Mouse (Mus musculus) C2C12 (cell line): ENCODE data around the gene Bcl11b. TPM values are rescaled to one million over a fixed set of nuclear protein-coding genes. Genes with fewer than 3 reads are reported as not detected.

Source experiments
- H3K27me3 ChIP-seq: one replicate; pipeline ENCODE4 v1.6.1; 2011; ENCODE audit not compliant: control insufficient read depth, insufficient read depth, insufficient read length
- H3K36me3 ChIP-seq: one replicate; pipeline ENCODE4 v1.6.1; 2011; ENCODE audit not compliant: control insufficient read depth, insufficient read depth
- H3K4me3 ChIP-seq: one replicate; pipeline ENCODE4 v1.5.1; 2011; ENCODE audit warnings: mild to moderate bottlenecking, control low read depth; ENCODE audit not compliant: poor library complexity, insufficient read depth, severe bottlenecking
- H3K79me2 ChIP-seq: one replicate; pipeline ENCODE4 v1.6.1; 2011; ENCODE audit not compliant: control insufficient read depth, insufficient read depth
- H3K79me3 ChIP-seq: one replicate; pipeline ENCODE4 v1.6.1; 2011; ENCODE audit warnings: low read depth, control low read depth
- H3ac ChIP-seq: one replicate; pipeline ENCODE3; 2011; ENCODE audit warnings: low read depth; ENCODE audit not compliant: control insufficient read depth, insufficient read length
- CEBPB ChIP-seq: IDR thresholded peaks from one replicate; pipeline ENCODE4 v1.6.1; 2011; ENCODE audit warnings: low read depth, mild to moderate bottlenecking, control low read depth, moderate library complexity
- CTCF ChIP-seq: IDR thresholded peaks from one replicate; pipeline ENCODE4 v1.5.1; 2011; ENCODE audit not compliant: control insufficient read depth, insufficient read depth, insufficient read length
- FOSL1 ChIP-seq: IDR thresholded peaks from one replicate; pipeline ENCODE4 v1.8.0; 2011; ENCODE audit warnings: mild to moderate bottlenecking, low read length; ENCODE audit not compliant: poor library complexity, insufficient read depth, severe bottlenecking
- MAX ChIP-seq: IDR thresholded peaks from one replicate; pipeline ENCODE4 v1.6.1; 2011; ENCODE audit warnings: mild to moderate bottlenecking, control low read depth
- MYOD1 ChIP-seq: IDR thresholded peaks from one replicate; pipeline ENCODE4 v1.6.1; 2011; ENCODE audit warnings: low read depth; ENCODE audit not compliant: control insufficient read depth, insufficient read length
- MYOG ChIP-seq: IDR thresholded peaks from one replicate; pipeline ENCODE4 v1.6.1; 2011; ENCODE audit not compliant: control insufficient read depth, insufficient read length; ENCODE audit errors: extremely low read depth
- USF1 ChIP-seq: IDR thresholded peaks from one replicate; pipeline ENCODE4 v1.6.1; 2011; ENCODE audit warnings: low read depth, mild to moderate bottlenecking, control low read depth, moderate library complexity
- polyA plus RNA-seq: library from polyadenylated mRNA; unstranded; fragments of >200 nt; fragmentation: generic; extraction: Trizol; gene quantifications from one replicate; pipeline ENCODE4 v1.2.1, GENCODE M21; 2012; ENCODE audit warnings: missing spikeins

The Bcl11b gene
- polyA plus RNA-seq, 1 experiment = not detected

- Histone ChIP-seq H3K4me3 (no peak overlapping the region), H3K27me3 (peaks cover 59% of the 10 kb centered on the region), H3ac (no peak overlapping the region), H3K79me2 (no peaks in the 10 kb centered on the region), H3K79me3 (no peaks in the 10 kb centered on the region), H3K36me3 (no peaks in the 10 kb centered on the region)
- TF ChIP-seq MAX (no peak), FOSL1 (no peak), CTCF (no peak), MYOD1 (no peak), MYOG (no peak), CEBPB (no peak), USF1 (no peak)
These were observed 2.6 kb upstream of the Bcl11b start for GRCm38 (mm10) chr12:108005816-108006626.

GRCm38 (mm10) chr12:108005488-108005800 is 2.0 kb upstream of the Bcl11b start:
- Histone ChIP-seq H3K4me3 (no peak overlapping the region), H3K36me3 (no peaks in the 10 kb centered on the region), H3K79me3 (no peaks in the 10 kb centered on the region), H3ac (no peak overlapping the region), H3K27me3 (peaks cover 61% of the 10 kb centered on the region), H3K79me2 (no peaks in the 10 kb centered on the region)
- TF ChIP-seq CTCF (no peak), FOSL1 (no peak), CEBPB (no peak), MYOG (no peak), MYOD1 (no peak), USF1 (no peak), MAX (no peak)

- Histone ChIP-seq H3K4me3 (no peak overlapping the region), H3ac (no peak overlapping the region), H3K36me3 (no peaks in the 10 kb centered on the region), H3K27me3 (peaks cover 63% of the 10 kb centered on the region), H3K79me3 (no peaks in the 10 kb centered on the region), H3K79me2 (no peaks in the 10 kb centered on the region)
- TF ChIP-seq MYOG (no peak), CEBPB (no peak), MAX (no peak), CTCF (no peak), MYOD1 (no peak), USF1 (no peak), FOSL1 (no peak)
These were observed 1.5 kb upstream of the Bcl11b start for GRCm38 (mm10) chr12:108004701-108005487.

- no peak overlapping the region for H3ac ChIP-seq
- H3K79me2 ChIP-seq = no peaks in the 10 kb centered on the region
- no peak for TF ChIP-seq MYOG
- TF ChIP-seq CEBPB = no peak
- TF ChIP-seq MYOD1 = no peak
- no peak for TF ChIP-seq CTCF
- no peak for TF ChIP-seq USF1
- no peak for TF ChIP-seq FOSL1
- no peak for TF ChIP-seq MAX
- H3K4me3 ChIP-seq = no peak overlapping the region
- no peaks in the 10 kb centered on the region for H3K79me3 ChIP-seq
- no peaks in the 10 kb centered on the region for H3K36me3 ChIP-seq
- H3K27me3 ChIP-seq = peaks cover 61% of the 10 kb centered on the region
These were observed 526 bp upstream of the Bcl11b start for GRCm38 (mm10) chr12:108003928-108004327.

GRCm38 (mm10) chr12:108002436-108003189 is 789 bp downstream of the Bcl11b start:
- Histone ChIP-seq H3K36me3 (no peaks in the 10 kb centered on the region), H3ac (no peak overlapping the region), H3K79me3 (no peaks in the 10 kb centered on the region), H3K4me3 (no peak overlapping the region), H3K79me2 (no peaks in the 10 kb centered on the region), H3K27me3 (peaks cover 62% of the 10 kb centered on the region)
- no peak for TF ChIP-seq FOSL1
- no peak for TF ChIP-seq CEBPB
- no peak for TF ChIP-seq MAX
- no peak for TF ChIP-seq MYOD1
- TF ChIP-seq CTCF = no peak
